Mouse (Mus musculus) forebrain, embryonic 11.5 days (tissue): ENCODE data around the gene Npnt. TPM values are rescaled to one million over a fixed set of nuclear protein-coding genes. Genes with fewer than 3 reads are reported as not detected.

ENCODE experiments used
- ATAC-seq: fragments of 200-750 bp; cut with Nextera tagmentation; replicated peaks from 2 replicates; pipeline ENCODE4 v1.8.0; 2017; ENCODE audit warnings: moderate TSS enrichment; ENCODE audit not compliant: low FRiP score
- DNase-seq: peaks from one replicate; pipeline ENCODE4 v3.0.0-alpha.2; 2017; ENCODE audit warnings: low spot score
- H3K27ac ChIP-seq: fragments of 300-500 bp; sonication (generic); 2 replicates; pipeline ENCODE4 v1.5.1; 2014; ENCODE audit warnings: low read depth, low read length
- H3K27me3 ChIP-seq: fragments of 300-500 bp; sonication (generic); 2 replicates; pipeline ENCODE4 v1.6.1; 2014; ENCODE audit warnings: mild to moderate bottlenecking, low read length, mixed read lengths; ENCODE audit not compliant: control insufficient read depth, insufficient read depth
- H3K36me3 ChIP-seq: fragments of 300-500 bp; sonication (generic); 2 replicates; pipeline ENCODE4 v1.6.1; 2014; ENCODE audit warnings: mild to moderate bottlenecking, low read length, moderate library complexity, mixed read lengths; ENCODE audit not compliant: control insufficient read depth, insufficient read depth
- H3K4me1 ChIP-seq: fragments of 300-500 bp; sonication (generic); replicated peaks from 2 replicates; pipeline ENCODE4 v1.6.1; 2014; ENCODE audit warnings: low read length, mixed read lengths; ENCODE audit not compliant: control insufficient read depth, insufficient read depth
- H3K4me2 ChIP-seq: fragments of 300-500 bp; sonication (generic); 2 replicates; pipeline ENCODE4 v1.6.1; 2014; ENCODE audit warnings: low read depth, mild to moderate bottlenecking, low read length, moderate library complexity, mixed read lengths; ENCODE audit not compliant: severe bottlenecking
- H3K4me3 ChIP-seq: fragments of 300-500 bp; sonication (generic); 2 replicates; pipeline ENCODE4 v1.5.1; 2014; ENCODE audit warnings: low read depth, low read length
- H3K9ac ChIP-seq: fragments of 300-500 bp; sonication (generic); 2 replicates; pipeline ENCODE4 v1.6.1; 2014; ENCODE audit warnings: low read length
- H3K9me3 ChIP-seq: fragments of 300-500 bp; sonication (generic); 2 replicates; pipeline ENCODE4 v1.6.1; 2016; ENCODE audit warnings: low read length, mixed read lengths; ENCODE audit not compliant: control insufficient read depth
- WGBS: fragments of 180-500 bp; shearing (Covaris S2); extraction: QIAGEN DNeasy Blood & Tissue Kit; methylation state at CpG from one replicate; pipeline ENCODE4 v1.1.7; 2014; 5-methylcytosine and 5-hydroxymethylcytosine counted together
- polyA plus RNA-seq: library from polyadenylated mRNA; unstranded; fragments of >200 nt; fragmentation: Nextera tagmentation; extraction: Ambion mirVana; gene quantifications from 2 replicates; pipeline ENCODE4 v1.2.1, GENCODE M21; 2014

The Npnt gene
- polyA plus RNA-seq, 1 experiment from 2014 or later, result 6.8 TPM

- ATAC-seq (no peak), DNase-seq (no peak)
- Histone ChIP-seq H3K4me3 (no peak overlapping the region), H3K9me3 (no peaks in the 10 kb centered on the region), H3K27me3 (no peaks in the 10 kb centered on the region), H3K4me2 (no peak overlapping the region), H3K9ac (no peak overlapping the region), H3K27ac (no peak overlapping the region), H3K4me1 (no peaks in the 10 kb centered on the region; the same call in 1 of the 2 replicates), H3K36me3 (no peaks in the 10 kb centered on the region)
- WGBS, result 63% methylated on average over 10 of the region's 10 CpGs
Measured at GRCm38 (mm10) chr3:132876933-132877676, 73.0 kb downstream of the Npnt start.

- no peak overlapping the region for H3K27ac ChIP-seq
- H3K4me2 ChIP-seq, result no peak overlapping the region
- no peaks in the 10 kb centered on the region; the same call in 1 of the 2 replicates for H3K4me1 ChIP-seq
- H3K27me3 ChIP-seq, result no peaks in the 10 kb centered on the region
- WGBS, result 45% methylated on average over 14 of the region's 14 CpGs
- no peak overlapping the region for H3K9ac ChIP-seq
- no peaks in the 10 kb centered on the region for H3K9me3 ChIP-seq
- no peak overlapping the region for H3K4me3 ChIP-seq
- H3K36me3 ChIP-seq, result no peaks in the 10 kb centered on the region
- 0 out of 2 replicates have a peak, but pooled peaks have one; percentile 10 for ATAC-seq
- DNase-seq, result no peak
Measured at GRCm38 (mm10) chr3:132876011-132876708, 73.9 kb downstream of the Npnt start.

- 68% methylated on average over 6 of the region's 6 CpGs for WGBS
Measured at GRCm38 (mm10) chr3:132873251-132873650, 76.8 kb downstream of the Npnt start.

DNA sequence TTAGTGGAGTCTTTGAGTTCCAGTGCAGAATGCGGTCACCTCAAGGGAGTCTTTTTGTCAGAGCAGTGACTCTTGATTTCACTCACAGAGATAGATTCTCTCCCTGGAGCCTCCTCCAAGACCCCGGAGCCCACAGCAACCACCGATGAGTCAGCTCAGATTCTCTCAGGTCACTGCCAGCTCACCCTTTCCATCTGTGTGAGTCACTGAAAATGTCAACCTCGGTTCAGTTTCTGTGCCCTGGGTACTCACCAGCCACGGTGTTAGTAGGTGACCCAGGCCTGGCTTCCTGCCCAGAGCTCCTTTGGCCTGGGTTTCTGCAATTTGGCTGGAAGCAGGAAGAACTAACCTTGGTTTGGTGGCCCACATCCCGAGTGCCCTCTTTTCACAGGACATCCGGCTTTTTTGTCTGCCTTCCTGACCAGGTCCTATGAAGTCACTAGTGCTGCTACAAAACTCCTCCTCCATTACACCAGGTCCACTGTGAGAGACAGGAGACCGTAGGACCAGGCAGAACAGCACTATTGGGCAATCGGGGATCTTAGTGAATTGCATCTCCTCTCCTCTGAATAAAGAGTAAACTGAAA is 78.7 kb downstream of the Npnt start:
- no peak for DNase-seq
- 88% methylated on average over 9 of the region's 9 CpGs for WGBS
- no peak overlapping the region for H3K9ac ChIP-seq
- H3K4me1 ChIP-seq, result no peaks in the 10 kb centered on the region
- no peak for ATAC-seq
- H3K27me3 ChIP-seq, result no peaks in the 10 kb centered on the region
- H3K9me3 ChIP-seq, result no peaks in the 10 kb centered on the region
- no peak overlapping the region for H3K27ac ChIP-seq
- H3K4me2 ChIP-seq, result no peak overlapping the region
- H3K4me3 ChIP-seq, result no peak overlapping the region
- no peaks in the 10 kb centered on the region for H3K36me3 ChIP-seq

More at GRCm38 (mm10) chr3:132873251-132873650, 76.8 kb downstream of the Npnt start:
- Histone ChIP-seq H3K27ac (no peak overlapping the region), H3K4me3 (no peak overlapping the region), H3K4me2 (no peak overlapping the region), H3K9ac (no peak overlapping the region), H3K9me3 (no peaks in the 10 kb centered on the region), H3K36me3 (no peaks in the 10 kb centered on the region), H3K27me3 (no peaks in the 10 kb centered on the region), H3K4me1 (no peaks in the 10 kb centered on the region)
- ATAC-seq (no peak), DNase-seq (no peak)

- 77% methylated on average over 6 of the region's 6 CpGs for WGBS
- ATAC-seq, result no peak
- H3K36me3 ChIP-seq, result no peaks in the 10 kb centered on the region
Measured at GRCm38 (mm10) chr3:132870079-132870478, 80.0 kb downstream of the Npnt start.

DNA sequence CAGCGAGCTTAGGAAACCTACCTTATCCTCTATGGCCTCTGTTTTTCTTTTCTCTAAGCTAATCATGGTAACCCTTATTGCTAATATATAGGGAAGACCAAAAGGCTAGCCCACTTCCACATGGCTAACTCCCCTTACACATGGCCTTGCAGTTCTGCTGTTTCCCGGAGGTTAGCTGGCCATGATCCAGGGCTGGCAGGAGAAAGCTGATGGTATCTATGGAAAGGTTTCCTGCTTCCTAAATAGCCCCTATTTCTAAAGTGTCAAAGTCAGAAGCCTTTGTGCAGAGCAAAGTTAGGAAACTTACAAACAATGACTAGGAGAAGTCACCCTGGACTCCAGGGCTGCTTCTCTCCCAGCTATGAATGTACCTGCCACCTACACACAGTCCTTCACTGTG is 81.3 kb downstream of the Npnt start:
- H3K27me3 ChIP-seq, result no peaks in the 10 kb centered on the region
- no peak overlapping the region for H3K27ac ChIP-seq
- H3K9ac ChIP-seq, result no peak overlapping the region
- ATAC-seq (no peak), DNase-seq (no peak)
- 82% methylated on average over 2 of the region's 2 CpGs for WGBS
- H3K9me3 ChIP-seq, result no peaks in the 10 kb centered on the region
- no peaks in the 10 kb centered on the region for H3K36me3 ChIP-seq
- no peaks in the 10 kb centered on the region for H3K4me1 ChIP-seq
- H3K4me3 ChIP-seq, result no peak overlapping the region
- no peak overlapping the region for H3K4me2 ChIP-seq

More at GRCm38 (mm10) chr3:132870079-132870478, 80.0 kb downstream of the Npnt start:
- Histone ChIP-seq H3K9me3 (no peaks in the 10 kb centered on the region), H3K4me3 (no peak overlapping the region), H3K9ac (no peak overlapping the region), H3K4me2 (no peak overlapping the region), H3K27me3 (no peaks in the 10 kb centered on the region), H3K27ac (no peak overlapping the region), H3K4me1 (no peaks in the 10 kb centered on the region)
- DNase-seq, result no peak

DNA sequence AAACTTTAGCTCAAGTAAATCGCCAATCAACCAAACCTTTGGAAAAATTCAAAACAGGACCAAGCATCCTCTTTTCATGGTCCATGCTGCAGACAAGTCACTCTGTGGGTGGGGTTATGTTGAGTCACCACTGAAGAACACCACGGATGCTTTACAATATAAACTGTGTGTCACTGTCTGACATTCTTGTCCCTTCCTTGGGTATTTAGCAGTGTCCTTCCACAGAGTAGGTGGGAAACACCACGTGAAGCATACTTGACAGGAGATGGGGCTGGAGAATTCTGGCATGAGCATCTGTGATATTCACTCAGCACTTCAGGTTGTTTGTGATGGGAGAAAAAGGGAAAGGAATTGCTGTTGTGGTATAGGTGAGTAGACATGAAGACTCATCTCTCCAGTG is 83.1 kb downstream of the Npnt start:
- Histone ChIP-seq H3K4me3 (no peak overlapping the region), H3K4me2 (no peak overlapping the region), H3K9me3 (no peaks in the 10 kb centered on the region), H3K36me3 (no peaks in the 10 kb centered on the region), H3K4me1 (no peaks in the 10 kb centered on the region), H3K27me3 (no peaks in the 10 kb centered on the region), H3K27ac (no peak overlapping the region), H3K9ac (no peak overlapping the region)
- DNase-seq (no peak), ATAC-seq (no peak)
- 93% methylated on average over 3 of the region's 3 CpGs for WGBS

- Histone ChIP-seq H3K9ac (no peak overlapping the region), H3K4me3 (no peak overlapping the region), H3K4me1 (no peaks in the 10 kb centered on the region), H3K27me3 (no peaks in the 10 kb centered on the region), H3K27ac (no peak overlapping the region), H3K36me3 (no peaks in the 10 kb centered on the region), H3K9me3 (no peaks in the 10 kb centered on the region), H3K4me2 (no peak overlapping the region)
- ATAC-seq (no peak), DNase-seq (no peak)
- WGBS, result 91% methylated on average over 4 of the region's 4 CpGs
Measured at GRCm38 (mm10) chr3:132865596-132865995, 84.5 kb downstream of the Npnt start.
